Mouse (Mus musculus) myocyte (in vitro differentiated cells): Measurements from ENCODE around the gene Foxm1.
"Not testable (repeated sequence)": the region's sequence is repeated elsewhere in the genome, so short reads cannot be mapped to it uniquely, and the experiment has no call there.

Experiments used
- CEBPB ChIP-seq: IDR thresholded peaks from 2 replicates; pipeline ENCODE4 v1.6.1; 2011; ENCODE audit warnings: mild to moderate bottlenecking, moderate library complexity; ENCODE audit not compliant: poor library complexity, insufficient read depth, severe bottlenecking
- E2F4 ChIP-seq: IDR thresholded peaks from one replicate; pipeline ENCODE4 v1.6.1; 2011; ENCODE audit warnings: mild to moderate bottlenecking, control low read depth, moderate library complexity; ENCODE audit not compliant: insufficient read depth
- MAX ChIP-seq: IDR thresholded peaks from one replicate; pipeline ENCODE4 v1.6.1; 2011; ENCODE audit warnings: low read depth, mild to moderate bottlenecking, control low read depth
- MYOD1 ChIP-seq, 3 experiments: IDR thresholded peaks; one replicate each; pipeline ENCODE4 v1.6.1; 2011; ENCODE audit warnings: control low read depth in 2 of 3, low read depth in 2 of 3, mild to moderate bottlenecking in 2 of 3, moderate library complexity in 1 of 3; ENCODE audit not compliant: insufficient read length in 2 of 3, control insufficient read depth in 1 of 3
- MYOG ChIP-seq, 3 experiments: IDR thresholded peaks; one replicate each; pipeline ENCODE4 v1.6.1; 2011; ENCODE audit warnings: control low read depth in 2 of 3, low read depth in 2 of 3, mild to moderate bottlenecking in 2 of 3; ENCODE audit not compliant: insufficient read length in 2 of 3, control insufficient read depth in 1 of 3, insufficient read depth in 1 of 3
- POLR2A ChIP-seq: IDR thresholded peaks from one replicate; pipeline ENCODE4 v1.6.1; 2011; ENCODE audit warnings: low read depth, mild to moderate bottlenecking, control low read depth, moderate library complexity; ENCODE audit not compliant: insufficient read length
- SRF ChIP-seq: IDR thresholded peaks from one replicate; pipeline ENCODE4 v1.6.1; 2011; ENCODE audit warnings: low read depth; ENCODE audit not compliant: control insufficient read depth, insufficient read length
- TCF3 ChIP-seq: IDR thresholded peaks from one replicate; pipeline ENCODE4 v1.6.1; 2011; ENCODE audit warnings: low read depth, control low read depth; ENCODE audit not compliant: insufficient read length
- USF1 ChIP-seq: IDR thresholded peaks from one replicate; pipeline ENCODE4 v1.6.1; 2011; ENCODE audit warnings: low read depth, mild to moderate bottlenecking, control low read depth, moderate library complexity

- TF ChIP-seq POLR2A; USF1; MYOD1 (IDR thresholded peaks at IDR 0.05; ENCODE audit: control insufficient read depth in 1 of 3, insufficient read length in 2 of 3, low read depth in 2 of 3); CEBPB; MAX; SRF; MYOG (IDR thresholded peaks at IDR 0.05; ENCODE audit: control insufficient read depth in 1 of 3, insufficient read depth in 1 of 3, insufficient read length in 2 of 3, low read depth in 2 of 3); TCF3; E2F4: not testable (repeated sequence)
Observed at GRCm38 (mm10) chr6:128380594-128381167, 17.9 kb downstream of the Foxm1 start.
